Mouse (Mus musculus) erythroblast, embryonic 14.5 days (primary cell): ENCODE results near the gene Lgals12. TPM values are rescaled to one million over a fixed set of nuclear protein-coding genes. Genes with fewer than 3 reads are reported as not detected.

Experiments
- H3K27me3 ChIP-seq: 2 replicates; pipeline ENCODE4 v1.6.1; 2012; ENCODE audit warnings: inconsistent platforms; ENCODE audit not compliant: control insufficient read depth
- H3K36me3 ChIP-seq: 2 replicates; pipeline ENCODE4 v1.6.1; 2012; ENCODE audit warnings: mild to moderate bottlenecking, inconsistent platforms; ENCODE audit not compliant: control insufficient read depth
- H3K4me1 ChIP-seq: 2 replicates; pipeline ENCODE4 v1.6.1; 2012; ENCODE audit warnings: inconsistent platforms; ENCODE audit not compliant: control insufficient read depth
- H3K4me3 ChIP-seq: replicated peaks from 2 replicates; pipeline ENCODE3; 2012; ENCODE audit warnings: moderate library complexity, mild to moderate bottlenecking, inconsistent platforms
- H3K9me3 ChIP-seq: 2 replicates; pipeline ENCODE4 v1.6.1; 2012; ENCODE audit warnings: low read length, inconsistent platforms, mixed read lengths; ENCODE audit not compliant: control insufficient read depth
- GATA1 ChIP-seq: IDR thresholded peaks from 2 replicates; pipeline ENCODE4 v1.6.1; 2012; ENCODE audit warnings: low read length, inconsistent platforms, mixed read lengths
- TAL1 ChIP-seq: IDR thresholded peaks from 3 replicates; pipeline ENCODE4 v1.6.1; 2012; ENCODE audit warnings: low read length, inconsistent platforms, mixed read lengths
- polyA plus RNA-seq: library from polyadenylated mRNA; stranded (reverse); fragments of >175 nt; gene quantifications from 2 replicates; pipeline ENCODE4 v1.2.3, GENCODE M21; 2012

Lgals12 gene
- polyA plus RNA-seq, 1 experiment, result not detected

- TF ChIP-seq TAL1 (no peak), GATA1 (no peak)
- no peaks in the 10 kb centered on the region; the same call in 1 of the 2 replicates for H3K4me1 ChIP-seq
- no peaks in the 10 kb centered on the region for H3K9me3 ChIP-seq
- peaks cover 31% of the 10 kb centered on the region for H3K36me3 ChIP-seq
- no peak overlapping the region for H3K4me3 ChIP-seq
- no peaks in the 10 kb centered on the region for H3K27me3 ChIP-seq
Measured at GRCm38 (mm10) chr19:7590795-7591194, 16.2 kb downstream of the Lgals12 start.

- peaks cover 79% of the 10 kb centered on the region for H3K36me3 ChIP-seq
- H3K4me1 ChIP-seq, result no peaks in the 10 kb centered on the region
- no peaks in the 10 kb centered on the region for H3K9me3 ChIP-seq
- no peak overlapping the region for H3K4me3 ChIP-seq
- H3K27me3 ChIP-seq, result no peaks in the 10 kb centered on the region
- no peak for TF ChIP-seq TAL1
- no peak for TF ChIP-seq GATA1
Measured at GRCm38 (mm10) chr19:7585764-7586163, 21.2 kb downstream of the Lgals12 start.

GRCm38 (mm10) chr19:7585279-7585678 lies 21.7 kb downstream of the Lgals12 start:
- Histone ChIP-seq H3K9me3 (no peaks in the 10 kb centered on the region), H3K27me3 (no peaks in the 10 kb centered on the region), H3K4me3 (no peak overlapping the region), H3K4me1 (no peaks in the 10 kb centered on the region), H3K36me3 (peaks cover 84% of the 10 kb centered on the region)
- TF ChIP-seq TAL1, result no peak
- no peak for TF ChIP-seq GATA1

GRCm38 (mm10) chr19:7583599-7583998 lies 23.4 kb downstream of the Lgals12 start:
- no peaks in the 10 kb centered on the region for H3K4me1 ChIP-seq
- no peaks in the 10 kb centered on the region for H3K27me3 ChIP-seq
- no peaks in the 10 kb centered on the region for H3K9me3 ChIP-seq
- TF ChIP-seq GATA1 (no peak), TAL1 (no peak)
- no peak overlapping the region for H3K4me3 ChIP-seq
- peaks cover 97% of the 10 kb centered on the region for H3K36me3 ChIP-seq

GRCm38 (mm10) chr19:7583101-7583500 lies 23.9 kb downstream of the Lgals12 start:
- H3K4me1 ChIP-seq, result no peaks in the 10 kb centered on the region
- no peak for TF ChIP-seq TAL1
- TF ChIP-seq GATA1, result no peak
- peaks cover 97% of the 10 kb centered on the region for H3K36me3 ChIP-seq

GRCm38 (mm10) chr19:7581042-7581441 lies 26.0 kb downstream of the Lgals12 start:
- Histone ChIP-seq H3K9me3 (no peaks in the 10 kb centered on the region), H3K4me1 (no peaks in the 10 kb centered on the region), H3K36me3 (peaks cover 94% of the 10 kb centered on the region), H3K4me3 (no peak overlapping the region), H3K27me3 (no peaks in the 10 kb centered on the region)
- TF ChIP-seq GATA1, result no peak
- TF ChIP-seq TAL1, result no peak

More at GRCm38 (mm10) chr19:7583101-7583500, 23.9 kb downstream of the Lgals12 start:
- Histone ChIP-seq H3K27me3 (no peaks in the 10 kb centered on the region), H3K4me3 (no peak overlapping the region), H3K9me3 (no peaks in the 10 kb centered on the region)

GRCm38 (mm10) chr19:7577710-7578109 lies 29.3 kb downstream of the Lgals12 start:
- H3K36me3 ChIP-seq, result peaks cover 84% of the 10 kb centered on the region
- no peaks in the 10 kb centered on the region for H3K27me3 ChIP-seq
- no peaks in the 10 kb centered on the region for H3K9me3 ChIP-seq
- H3K4me3 ChIP-seq, result no peak overlapping the region
- H3K4me1 ChIP-seq, result peaks cover 2% of the 10 kb centered on the region; the same call in 1 of the 2 replicates
- TF ChIP-seq GATA1 (no peak), TAL1 (no peak)

- H3K4me1 ChIP-seq, result peaks cover 2% of the 10 kb centered on the region; the same call in 1 of the 2 replicates
- no peak overlapping the region for H3K4me3 ChIP-seq
- peaks cover 71% of the 10 kb centered on the region for H3K36me3 ChIP-seq
- no peaks in the 10 kb centered on the region for H3K27me3 ChIP-seq
- TF ChIP-seq TAL1, result no peak
- no peak for TF ChIP-seq GATA1
- no peaks in the 10 kb centered on the region for H3K9me3 ChIP-seq
Measured at GRCm38 (mm10) chr19:7576180-7576579, 30.8 kb downstream of the Lgals12 start.

- Histone ChIP-seq H3K36me3 (peaks cover 28% of the 10 kb centered on the region), H3K9me3 (no peaks in the 10 kb centered on the region), H3K4me1 (peaks cover 4% of the 10 kb centered on the region; the same call in 1 of the 2 replicates), H3K4me3 (no peak overlapping the region), H3K27me3 (no peaks in the 10 kb centered on the region)
- TF ChIP-seq TAL1 (no peak), GATA1 (no peak)
Measured at GRCm38 (mm10) chr19:7569650-7570049, 37.3 kb downstream of the Lgals12 start.

- peaks cover 4% of the 10 kb centered on the region; the same call in 1 of the 2 replicates for H3K4me1 ChIP-seq
- H3K36me3 ChIP-seq, result peaks cover 32% of the 10 kb centered on the region
- no peaks in the 10 kb centered on the region for H3K9me3 ChIP-seq
- TF ChIP-seq TAL1, result no peak
- no peak for TF ChIP-seq GATA1
- no peak overlapping the region for H3K4me3 ChIP-seq
- no peaks in the 10 kb centered on the region for H3K27me3 ChIP-seq
Measured at GRCm38 (mm10) chr19:7568364-7568763, 38.6 kb downstream of the Lgals12 start.
